Mouse (Mus musculus) erythroblast, embryonic 14.5 days (primary cell): ENCODE data around the gene Fam222a.

Experiments
- GATA1 ChIP-seq: IDR thresholded peaks from 2 replicates; pipeline ENCODE4 v1.6.1; 2012; ENCODE audit warnings: low read length, inconsistent platforms, mixed read lengths
- TAL1 ChIP-seq: IDR thresholded peaks from 3 replicates; pipeline ENCODE4 v1.6.1; 2012; ENCODE audit warnings: low read length, inconsistent platforms, mixed read lengths

GRCm38 (mm10) chr5:114575986-114576605 lies 8.3 kb downstream of the Fam222a start:
- no peak for TF ChIP-seq GATA1
- TF ChIP-seq TAL1 = no peak
